Mouse (Mus musculus) embryonic facial prominence, embryonic 11.5 days (tissue): ENCODE results near the gene Rap1b. TPM values are rescaled to one million over a fixed set of nuclear protein-coding genes. Genes with fewer than 3 reads are reported as not detected.

Experiments used
- ATAC-seq: fragments of 200-750 bp; cut with Nextera tagmentation; replicated peaks from 2 replicates; pipeline ENCODE4 v1.8.0; 2017; ENCODE audit warnings: low read depth; ENCODE audit not compliant: insufficient number of reproducible peaks, low FRiP score, low TSS enrichment
- DNase-seq: peaks from one replicate; pipeline ENCODE4 v3.0.0-alpha.2; 2015; ENCODE audit warnings: low spot score
- H3K27ac ChIP-seq: fragments of 300-500 bp; sonication (generic); replicated peaks from 2 replicates; pipeline ENCODE4 v1.5.1; 2014; ENCODE audit warnings: mild to moderate bottlenecking, low read depth, low read length, control low read depth
- H3K27me3 ChIP-seq: fragments of 300-500 bp; sonication (generic); 2 replicates; pipeline ENCODE4 v1.6.1; 2014; ENCODE audit warnings: mild to moderate bottlenecking, low read length, moderate library complexity, mixed read lengths; ENCODE audit not compliant: control insufficient read depth, insufficient read depth
- H3K36me3 ChIP-seq: fragments of 300-500 bp; sonication (generic); replicated peaks from 2 replicates; pipeline ENCODE4 v1.6.1; 2014; ENCODE audit warnings: low read depth, mild to moderate bottlenecking, low read length, moderate library complexity, mixed read lengths; ENCODE audit not compliant: control insufficient read depth, insufficient read depth
- H3K4me1 ChIP-seq: fragments of 300-500 bp; sonication (generic); 2 replicates; pipeline ENCODE4 v1.6.1; 2014; ENCODE audit warnings: low read length, mixed read lengths; ENCODE audit not compliant: control insufficient read depth, insufficient read depth
- H3K4me2 ChIP-seq: fragments of 300-500 bp; sonication (generic); 2 replicates; pipeline ENCODE4 v1.6.1; 2014; ENCODE audit warnings: low read depth, mild to moderate bottlenecking, control low read depth, low read length, moderate library complexity
- H3K4me3 ChIP-seq: fragments of 300-500 bp; sonication (generic); 2 replicates; pipeline ENCODE4 v1.5.1; 2014; ENCODE audit warnings: low read depth, low read length, control low read depth
- H3K9ac ChIP-seq: fragments of 300-500 bp; sonication (generic); replicated peaks from 2 replicates; pipeline ENCODE4 v1.6.1; 2014; ENCODE audit warnings: mild to moderate bottlenecking, control low read depth, low read length
- H3K9me3 ChIP-seq: fragments of 300-500 bp; sonication (generic); replicated peaks from 2 replicates; pipeline ENCODE4 v1.6.1; 2016; ENCODE audit warnings: mild to moderate bottlenecking, low read length, inconsistent platforms, mixed read lengths; ENCODE audit not compliant: control insufficient read depth
- WGBS: fragments of 180-500 bp; shearing (Covaris S2); extraction: QIAGEN DNeasy Blood & Tissue Kit; methylation state at CpG from one replicate; pipeline ENCODE4 v1.1.7; 2014; 5-methylcytosine and 5-hydroxymethylcytosine counted together
- polyA plus RNA-seq: library from polyadenylated mRNA; unstranded; fragments of >200 nt; fragmentation: Nextera tagmentation; extraction: Ambion mirVana; gene quantifications from 2 replicates; pipeline ENCODE4 v1.2.1, GENCODE M21; 2014

Gene Rap1b
- polyA plus RNA-seq, 1 experiment from 2014 or later: 179 TPM

DNA sequence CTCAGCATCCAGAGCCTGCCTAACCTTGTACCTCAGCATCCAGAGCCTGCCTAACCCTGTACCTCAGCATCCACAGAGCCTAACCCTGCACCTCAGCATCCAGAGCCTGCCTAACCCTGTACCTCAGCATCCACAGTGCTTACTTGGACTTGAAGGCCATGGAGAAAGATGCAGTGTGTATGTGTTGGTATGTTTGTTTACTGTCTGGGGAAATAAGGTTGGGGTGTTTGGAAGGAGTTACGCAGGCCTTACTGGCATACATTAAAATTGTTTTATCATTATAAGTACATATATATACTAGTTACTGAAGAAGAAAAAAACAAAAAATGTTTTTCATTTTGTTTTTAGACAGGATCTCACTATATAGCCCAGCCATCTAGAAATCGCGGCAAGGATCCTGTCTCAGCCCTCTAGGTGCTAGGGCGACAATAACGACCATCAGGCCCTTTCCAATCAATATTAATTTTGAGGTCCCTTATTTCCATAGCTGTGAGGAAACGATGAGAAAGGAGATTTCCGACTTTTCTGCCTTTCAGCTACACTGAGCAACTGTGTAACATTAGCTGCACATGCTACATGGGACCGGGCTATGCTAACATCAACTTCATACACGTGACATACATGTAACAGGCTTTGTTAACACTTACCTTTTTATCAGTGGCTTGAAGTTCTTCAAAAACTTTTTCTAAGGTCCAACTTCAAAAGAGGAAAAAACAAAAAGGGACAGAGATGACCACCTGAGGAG lies 76.1 kb downstream of the Rap1b start:
- H3K9me3 ChIP-seq: no peaks in the 10 kb centered on the region
- H3K4me1 ChIP-seq: no peaks in the 10 kb centered on the region
- H3K4me3 ChIP-seq: no peak overlapping the region
- no peak overlapping the region for H3K4me2 ChIP-seq
- no peak overlapping the region for H3K9ac ChIP-seq
- no peak overlapping the region for H3K27ac ChIP-seq
- H3K27me3 ChIP-seq: no peaks in the 10 kb centered on the region
- no peak for DNase-seq
- H3K36me3 ChIP-seq: peaks cover 18% of the 10 kb centered on the region
- no peak for ATAC-seq
- 94% methylated on average over 9 of the region's 9 CpGs for WGBS

DNA sequence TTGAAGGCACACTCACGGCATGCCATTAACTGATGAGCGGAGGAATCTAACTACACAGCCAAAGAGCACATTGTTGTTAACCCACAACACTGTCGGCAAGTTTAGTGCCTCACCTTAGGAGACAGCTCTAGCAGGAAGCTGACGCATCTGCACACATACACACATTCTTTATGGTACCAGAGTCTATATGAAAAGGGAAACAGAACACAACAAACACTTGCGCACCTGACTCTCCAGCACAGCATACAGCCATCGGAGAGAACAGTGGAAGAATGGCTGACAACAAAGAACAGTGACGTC lies 77.7 kb downstream of the Rap1b start:
- H3K36me3 ChIP-seq: peaks cover 16% of the 10 kb centered on the region
- H3K9me3 ChIP-seq: no peaks in the 10 kb centered on the region
- ATAC-seq (no peak), DNase-seq (no peak)
- H3K4me3 ChIP-seq: no peak overlapping the region
- 84% methylated on average over 7 of the region's 7 CpGs for WGBS
- no peak overlapping the region for H3K9ac ChIP-seq
- no peaks in the 10 kb centered on the region for H3K27me3 ChIP-seq
- no peaks in the 10 kb centered on the region for H3K4me1 ChIP-seq
- no peak overlapping the region for H3K4me2 ChIP-seq
- H3K27ac ChIP-seq: no peak overlapping the region

DNA sequence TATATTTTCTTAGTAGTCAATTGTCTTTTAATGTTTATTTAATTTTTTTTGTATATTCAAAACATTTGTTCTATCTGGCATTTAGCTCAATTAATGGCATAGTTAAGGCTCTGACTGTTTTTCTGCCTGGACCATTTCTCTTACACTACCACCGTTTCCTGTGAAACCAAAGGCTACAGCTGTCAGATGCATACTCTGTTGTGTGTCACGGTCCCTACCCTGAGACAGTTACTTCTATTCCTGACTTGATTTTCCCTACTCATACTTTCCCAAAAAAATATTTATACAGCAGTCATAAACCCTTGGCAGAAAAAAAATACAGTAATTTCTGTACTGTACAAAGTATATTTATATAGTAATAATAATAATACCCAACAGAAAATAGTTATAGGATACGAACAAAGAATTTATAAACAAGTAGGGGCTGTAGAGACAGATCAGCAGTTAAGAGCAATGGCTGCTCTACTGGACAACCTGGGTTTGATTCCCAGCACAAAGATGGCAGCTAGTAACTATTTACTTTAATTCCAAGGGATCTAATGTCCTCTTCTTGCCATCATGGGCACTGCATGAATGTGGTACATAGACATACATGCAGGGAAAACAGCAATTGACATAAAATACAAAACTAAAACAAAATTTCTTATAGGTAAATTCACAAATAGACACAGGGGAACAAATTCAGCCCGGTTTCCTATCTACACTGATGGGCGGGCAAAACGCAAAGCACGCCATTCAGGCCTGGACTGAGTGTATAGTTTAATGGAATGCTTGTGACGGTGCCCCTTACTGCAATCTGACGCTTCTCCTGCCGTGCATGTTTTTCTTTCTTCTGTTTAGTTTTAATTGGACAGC lies 78.3 kb downstream of the Rap1b start:
- 90% methylated on average over 10 of the region's 10 CpGs for WGBS
- Histone ChIP-seq H3K9ac (no peak overlapping the region), H3K4me2 (no peak overlapping the region), H3K27ac (no peak overlapping the region), H3K4me3 (no peak overlapping the region), H3K9me3 (no peaks in the 10 kb centered on the region), H3K36me3 (peaks cover 16% of the 10 kb centered on the region), H3K27me3 (no peaks in the 10 kb centered on the region), H3K4me1 (no peaks in the 10 kb centered on the region)
- no peak for DNase-seq
- no peak for ATAC-seq

DNA sequence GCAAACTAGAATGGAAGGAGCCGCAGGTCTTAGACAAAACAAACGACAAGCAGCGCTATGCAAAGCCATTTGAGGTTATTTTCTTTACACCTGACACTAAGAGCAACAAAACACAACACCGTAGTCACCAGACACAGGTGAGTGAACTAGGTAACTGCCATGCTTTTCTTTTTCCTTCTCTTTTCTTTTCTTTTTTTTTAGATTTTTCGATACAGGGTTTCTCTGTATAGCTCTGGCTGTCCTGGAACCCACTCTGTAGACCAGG lies 79.0 kb downstream of the Rap1b start:
- 96% methylated on average over 5 of the region's 5 CpGs for WGBS
- ATAC-seq (no peak), DNase-seq (no peak)
- H3K4me3 ChIP-seq: no peak overlapping the region
- H3K27me3 ChIP-seq: no peaks in the 10 kb centered on the region
- H3K4me1 ChIP-seq: no peaks in the 10 kb centered on the region
- H3K4me2 ChIP-seq: no peak overlapping the region
- no peak overlapping the region for H3K9ac ChIP-seq
- H3K27ac ChIP-seq: no peak overlapping the region
- H3K9me3 ChIP-seq: no peaks in the 10 kb centered on the region
- H3K36me3 ChIP-seq: peaks cover 16% of the 10 kb centered on the region

DNA sequence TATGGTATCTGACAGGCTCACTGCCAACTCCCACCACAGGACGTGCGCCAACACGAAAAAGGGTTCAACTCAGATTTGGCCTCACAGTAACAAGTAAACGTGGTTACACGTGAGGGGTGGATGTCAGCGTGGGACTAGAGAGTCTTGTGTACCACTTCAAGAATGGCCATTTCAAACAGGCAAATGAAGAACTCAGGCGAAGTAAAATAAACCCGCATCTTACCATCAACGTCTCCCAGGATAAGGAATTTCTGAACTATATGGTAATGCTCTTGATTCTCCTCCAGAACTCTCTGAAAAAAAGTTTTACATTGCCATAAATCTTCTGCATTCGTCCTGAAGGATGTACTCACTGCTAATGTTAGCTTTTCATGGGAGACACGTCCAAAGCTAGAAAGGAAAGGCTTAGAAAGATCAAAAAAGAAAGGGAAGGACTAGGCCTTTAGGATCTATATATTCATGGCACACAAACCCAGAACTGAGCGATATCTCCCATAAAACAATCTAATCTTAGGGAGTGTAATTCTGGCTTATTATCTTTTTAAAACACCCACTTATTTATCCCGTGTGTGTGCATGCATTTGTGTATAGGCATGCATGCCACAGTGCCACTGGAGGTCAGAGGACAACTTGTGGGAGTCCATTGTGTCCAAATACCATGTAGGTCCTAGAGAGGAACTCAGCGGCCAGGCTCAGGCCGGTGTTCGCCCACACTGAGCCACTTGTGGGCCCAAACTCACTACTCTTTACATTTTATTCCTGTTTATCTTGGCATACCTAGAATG lies 79.5 kb downstream of the Rap1b start:
- Histone ChIP-seq H3K36me3 (peaks cover 20% of the 10 kb centered on the region), H3K4me1 (no peaks in the 10 kb centered on the region), H3K4me2 (no peak overlapping the region), H3K9ac (no peak overlapping the region), H3K27me3 (no peaks in the 10 kb centered on the region), H3K27ac (no peak overlapping the region), H3K4me3 (no peak overlapping the region), H3K9me3 (no peaks in the 10 kb centered on the region)
- no peak for ATAC-seq
- DNase-seq: no peak
- WGBS: 91% methylated on average over 16 of the region's 16 CpGs

DNA sequence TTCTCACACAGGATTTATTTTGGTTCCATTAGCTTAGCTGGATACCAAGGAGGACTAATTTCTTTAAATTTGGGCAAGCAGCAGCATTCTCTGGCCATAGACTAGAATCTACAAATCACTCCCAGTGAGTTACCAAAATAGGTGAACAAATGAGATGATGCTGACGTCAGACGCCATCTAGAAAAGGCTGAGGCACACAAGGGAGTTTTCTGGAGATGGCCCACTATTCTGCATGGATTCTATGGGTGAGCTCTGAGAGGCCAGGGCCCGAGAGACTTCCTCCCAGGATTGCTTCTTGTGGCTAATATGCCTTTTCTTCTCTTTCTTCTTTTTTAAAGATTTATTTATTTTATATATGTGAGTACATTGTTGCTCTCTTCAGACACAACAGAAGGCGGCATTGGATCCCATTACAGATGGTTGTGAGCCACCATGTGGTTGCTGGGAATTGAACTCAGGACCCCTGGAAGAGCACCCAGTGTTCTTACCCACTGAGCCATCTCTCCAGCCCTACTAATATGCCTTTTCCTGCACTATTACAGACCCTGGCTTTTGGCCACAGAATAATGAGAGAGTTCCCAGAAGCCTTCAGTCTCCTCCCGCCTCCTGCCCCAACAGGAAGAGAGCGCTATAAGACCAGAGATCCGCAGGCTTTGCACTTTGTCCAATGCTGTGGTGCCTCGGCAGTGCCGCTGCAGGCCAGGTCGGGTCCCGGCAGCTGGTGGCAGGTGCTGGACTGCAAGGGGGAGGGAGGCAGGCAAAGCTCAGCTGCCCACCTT lies 80.5 kb downstream of the Rap1b start:
- H3K9me3 ChIP-seq: no peaks in the 10 kb centered on the region
- DNase-seq (no peak), ATAC-seq (no peak)
- H3K9ac ChIP-seq: no peak overlapping the region
- no peaks in the 10 kb centered on the region for H3K27me3 ChIP-seq
- no peak overlapping the region for H3K4me3 ChIP-seq
- peaks cover 25% of the 10 kb centered on the region for H3K36me3 ChIP-seq
- H3K4me1 ChIP-seq: no peaks in the 10 kb centered on the region
- WGBS: 91% methylated on average over 11 of the region's 11 CpGs
- no peak overlapping the region for H3K27ac ChIP-seq
- H3K4me2 ChIP-seq: no peak overlapping the region

DNA sequence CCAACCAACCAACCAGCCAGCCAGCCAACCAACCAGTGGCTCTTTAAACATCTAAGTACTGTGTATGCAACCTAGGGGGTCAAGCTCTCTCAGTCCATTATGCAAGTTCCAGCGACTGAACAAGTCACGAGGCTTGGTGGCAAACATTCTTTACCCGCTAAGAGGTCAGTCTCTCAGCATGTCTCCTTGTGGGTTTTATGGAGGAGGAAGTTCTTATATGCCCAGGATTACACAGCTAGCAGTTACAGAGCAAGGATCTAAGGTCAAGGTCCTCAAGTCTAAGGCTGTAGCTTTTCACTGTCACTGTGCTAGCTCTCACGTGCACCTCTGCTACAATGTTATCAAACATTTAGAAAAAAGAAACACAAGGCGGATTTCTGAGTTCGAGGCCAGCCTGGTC lies 81.2 kb downstream of the Rap1b start:
- DNase-seq (no peak), ATAC-seq (no peak)
- Histone ChIP-seq H3K9me3 (no peaks in the 10 kb centered on the region), H3K4me2 (no peak overlapping the region), H3K4me3 (no peak overlapping the region), H3K36me3 (peaks cover 25% of the 10 kb centered on the region), H3K9ac (no peak overlapping the region), H3K4me1 (no peaks in the 10 kb centered on the region), H3K27ac (no peak overlapping the region), H3K27me3 (no peaks in the 10 kb centered on the region)
- WGBS: 93% methylated on average over 6 of the region's 6 CpGs
